ENCODE assay signal across 35 mouse cellular contexts in genomic region chr3:63534141-63534540, GRCm38 (mm10). TPM values are rescaled to one million over a fixed set of nuclear protein-coding genes. Genes with fewer than 3 reads are reported as not detected.
DNase-seq lines count a peak whose midpoint lies in the region; ATAC-seq lines count a peak whose summit lies in the region.
"Had no signal": no experiment of that assay in that cellular context is flagged by ENCODE, and none has a peak within 500 bp of the region (broad histone marks: within the 10 kb centered on the region; RNA-seq: fewer than 3 reads in every experiment).

No protein-coding gene starts in this region.

- H3K4me1 ChIP-seq in forebrain, embryonic 14.5 days (ENCODE audit: control insufficient read depth, insufficient read depth, low read length), result no peaks in the 10 kb centered on the region
- no peaks in the 10 kb centered on the region for H3K4me1 ChIP-seq in forebrain, embryonic 10.5 days
- no peaks in the 10 kb centered on the region for H3K4me1 ChIP-seq in midbrain, embryonic 14.5 days (ENCODE audit: control insufficient read depth, insufficient read depth, low read length)
- H3K4me1 ChIP-seq in midbrain, embryonic 11.5 days (ENCODE audit: control insufficient read depth, insufficient read depth, low read length), result no peaks in the 10 kb centered on the region
- peaks cover 5% of the 10 kb centered on the region; the same call in 1 of the 2 replicates for H3K4me1 ChIP-seq in embryonic facial prominence, embryonic 13.5 days
- H3K4me1 ChIP-seq: forebrain, embryonic 12.5 days; heart, embryonic 13.5 days; hindbrain, embryonic 10.5 days; liver, embryonic 15.5 days; midbrain, embryonic 12.5 days; neural tube, embryonic 13.5 days had no signal

- no peak overlapping the region for H3K4me2 ChIP-seq in forebrain, embryonic 14.5 days (ENCODE audit: low read length)
- H3K4me2 ChIP-seq in midbrain, embryonic 14.5 days (ENCODE audit: low read length), result no peak overlapping the region
- H3K4me2 ChIP-seq in midbrain, embryonic 11.5 days, result no peak overlapping the region
- no peak overlapping the region for H3K4me2 ChIP-seq in embryonic facial prominence, embryonic 13.5 days
- H3K4me2 ChIP-seq: forebrain, embryonic 12.5 days; heart, embryonic 13.5 days; liver, embryonic 15.5 days; midbrain, embryonic 12.5 days; neural tube, embryonic 13.5 days had no signal

- 38% methylated on average over 2 of the region's 2 CpGs for WGBS in forebrain, embryonic 14.5 days
- 88% methylated on average over 2 of the region's 2 CpGs for WGBS in forebrain, embryonic 10.5 days
- 72% methylated on average over 2 of the region's 2 CpGs for WGBS in midbrain, embryonic 14.5 days
- 90% methylated on average over 2 of the region's 2 CpGs for WGBS in midbrain, embryonic 11.5 days
- 32% methylated on average over 2 of the region's 2 CpGs for WGBS in embryonic facial prominence, embryonic 13.5 days

- no peak for ATAC-seq in forebrain, embryonic 14.5 days
- ATAC-seq in midbrain, embryonic 14.5 days (ENCODE audit: low FRiP score, low TSS enrichment), result no peak
- ATAC-seq in midbrain, embryonic 11.5 days (ENCODE audit: low FRiP score), result no peak
- ATAC-seq in embryonic facial prominence, embryonic 13.5 days (ENCODE audit: insufficient number of reproducible peaks, insufficient read depth, low FRiP score, low TSS enrichment, low read depth), result no peak
- ATAC-seq: CD4-positive, CD25-positive, alpha-beta regulatory T cell, adult 4 months; hindbrain, embryonic 16.5 days; intestine, embryonic 16.5 days had no signal

- intact Hi-C loops in gastrocnemius, postnatal 36 days (cut with DNase I), result no loop called here

- no peak overlapping the region for H3K27ac ChIP-seq in forebrain, embryonic 14.5 days (ENCODE audit: low read depth, low read length)
- H3K27ac ChIP-seq in forebrain, embryonic 10.5 days, result no peak overlapping the region
- no peak overlapping the region for H3K27ac ChIP-seq in midbrain, embryonic 14.5 days (replicated peaks; ENCODE audit: low read depth, low read length)
- H3K27ac ChIP-seq in midbrain, embryonic 11.5 days (ENCODE audit: low read depth, low read length), result no peak overlapping the region
- peak overlapping the region; percentile 66 for H3K27ac ChIP-seq in embryonic facial prominence, embryonic 13.5 days
- H3K27ac ChIP-seq: forebrain, embryonic 12.5 days; heart, embryonic 13.5 days; hindbrain, embryonic 10.5 days; liver, embryonic 15.5 days; midbrain, embryonic 12.5 days; neural tube, embryonic 13.5 days had no signal

- no peak overlapping the region for H3K4me3 ChIP-seq in forebrain, embryonic 14.5 days (ENCODE audit: low read depth, low read length)
- H3K4me3 ChIP-seq in forebrain, embryonic 10.5 days, result no peak overlapping the region
- H3K4me3 ChIP-seq in midbrain, embryonic 14.5 days (replicated peaks; ENCODE audit: low read depth, low read length), result no peak overlapping the region
- H3K4me3 ChIP-seq in midbrain, embryonic 11.5 days (ENCODE audit: low read depth, low read length), result no peak overlapping the region
- H3K4me3 ChIP-seq in embryonic facial prominence, embryonic 13.5 days, result no peak overlapping the region
- H3K4me3 ChIP-seq: forebrain, embryonic 12.5 days; heart, embryonic 13.5 days; hindbrain, embryonic 10.5 days; liver, embryonic 15.5 days; midbrain, embryonic 12.5 days; neural tube, embryonic 13.5 days had no signal

- no peak overlapping the region for H3K9ac ChIP-seq in forebrain, embryonic 14.5 days (ENCODE audit: low read length)
- H3K9ac ChIP-seq in midbrain, embryonic 14.5 days (replicated peaks; ENCODE audit: low read length), result no peak overlapping the region
- H3K9ac ChIP-seq in midbrain, embryonic 11.5 days (ENCODE audit: low read length), result no peak overlapping the region
- H3K9ac ChIP-seq in embryonic facial prominence, embryonic 13.5 days, result no peak overlapping the region
- H3K9ac ChIP-seq: forebrain, embryonic 12.5 days; heart, embryonic 13.5 days; liver, embryonic 15.5 days; midbrain, embryonic 12.5 days; neural tube, embryonic 13.5 days had no signal

- H3K9me3 ChIP-seq in forebrain, embryonic 14.5 days (replicated peaks; ENCODE audit: control insufficient read depth, low read length), result no peaks in the 10 kb centered on the region
- H3K9me3 ChIP-seq in forebrain, embryonic 10.5 days, result no peaks in the 10 kb centered on the region
- no peaks in the 10 kb centered on the region for H3K9me3 ChIP-seq in midbrain, embryonic 14.5 days (ENCODE audit: control insufficient read depth, low read length)
- no peaks in the 10 kb centered on the region for H3K9me3 ChIP-seq in midbrain, embryonic 11.5 days (ENCODE audit: control insufficient read depth, low read length)
- no peaks in the 10 kb centered on the region for H3K9me3 ChIP-seq in embryonic facial prominence, embryonic 13.5 days
- H3K9me3 ChIP-seq: forebrain, embryonic 12.5 days; heart, embryonic 13.5 days; hindbrain, embryonic 10.5 days; liver, embryonic 15.5 days; midbrain, embryonic 12.5 days; neural tube, embryonic 13.5 days had no signal

- DNase-seq in forebrain, embryonic 14.5 days (ENCODE audit: low spot score), result peak; percentile 68
- no peak for DNase-seq in forebrain, embryonic 10.5 days (ENCODE audit: extremely low spot score, low spot score)
- peak; percentile 9 for DNase-seq in midbrain, embryonic 14.5 days
- DNase-seq in midbrain, embryonic 11.5 days (ENCODE audit: low spot score, missing footprints), result no peak
- no peak for DNase-seq in gastrocnemius, postnatal 25 days
- no peak for DNase-seq in gastrocnemius, postnatal 36 days
- DNase-seq: adrenal gland, adult 2 months; adrenal gland, postnatal 36 days; cerebellum, adult 11 months; cerebellum, adult 9-11 months; heart, postnatal 10 days; kidney, adult 9 months; kidney, postnatal 10 days; layer of hippocampus, postnatal 36 days; lung, postnatal 36 days; right cerebral cortex, postnatal 4 days; thymus, adult 2 months; thymus, postnatal 36 days had no signal

- no peaks in the 10 kb centered on the region for H3K36me3 ChIP-seq in forebrain, embryonic 14.5 days (ENCODE audit: control insufficient read depth, insufficient read depth, low read length)
- H3K36me3 ChIP-seq in forebrain, embryonic 10.5 days (replicated peaks), result no peaks in the 10 kb centered on the region
- H3K36me3 ChIP-seq in midbrain, embryonic 14.5 days (ENCODE audit: control insufficient read depth, insufficient read depth, low read length), result no peaks in the 10 kb centered on the region
- no peaks in the 10 kb centered on the region for H3K36me3 ChIP-seq in midbrain, embryonic 11.5 days (ENCODE audit: control insufficient read depth, insufficient read depth, low read length)
- H3K36me3 ChIP-seq in embryonic facial prominence, embryonic 13.5 days, result no peaks in the 10 kb centered on the region
- H3K36me3 ChIP-seq: forebrain, embryonic 12.5 days; heart, embryonic 13.5 days; hindbrain, embryonic 10.5 days; liver, embryonic 15.5 days; midbrain, embryonic 12.5 days; neural tube, embryonic 13.5 days had no signal

- no peaks in the 10 kb centered on the region for H3K27me3 ChIP-seq in forebrain, embryonic 14.5 days (replicated peaks; ENCODE audit: control insufficient read depth, insufficient read depth, low read length)
- H3K27me3 ChIP-seq in forebrain, embryonic 10.5 days (ENCODE audit: poor library complexity, severe bottlenecking), result no peaks in the 10 kb centered on the region
- H3K27me3 ChIP-seq in midbrain, embryonic 14.5 days (ENCODE audit: control insufficient read depth, insufficient read depth, low read length), result no peaks in the 10 kb centered on the region
- H3K27me3 ChIP-seq in midbrain, embryonic 11.5 days (ENCODE audit: control insufficient read depth, insufficient read depth, low read length), result no peaks in the 10 kb centered on the region
- H3K27me3 ChIP-seq in embryonic facial prominence, embryonic 13.5 days, result no peaks in the 10 kb centered on the region
- H3K27me3 ChIP-seq: forebrain, embryonic 12.5 days; heart, embryonic 13.5 days; liver, embryonic 15.5 days; midbrain, embryonic 12.5 days; neural tube, embryonic 13.5 days had no signal

RNA-seq across cellular contexts. Expression of gene Gm34302, which starts 50.5 kb away (rescaled TPM):
- polyA plus RNA-seq in forebrain, embryonic 14.5 days (2014; fragmentation: Nextera tagmentation; extraction: Ambion mirVana), result not detected in 2 replicates
- polyA plus RNA-seq in forebrain, embryonic 10.5 days (2016; fragmentation: Nextera tagmentation; extraction: Ambion mirVana), result not detected in 2 replicates
- not detected in 2 replicates for polyA plus RNA-seq in midbrain, embryonic 14.5 days (2014; fragmentation: Nextera tagmentation; extraction: Ambion mirVana)
- polyA plus RNA-seq in midbrain, embryonic 11.5 days (2014; fragmentation: Nextera tagmentation; extraction: Ambion mirVana), result not detected in 2 replicates
- polyA plus RNA-seq in embryonic facial prominence, embryonic 13.5 days (2015; fragmentation: Nextera tagmentation; extraction: Ambion mirVana), result not detected in 2 replicates
- total RNA-seq in gastrocnemius, postnatal 25 days (2021), result 10 to 100 TPM; 15.4 to 83.1 TPM
- 10 to 100 TPM; 13.0 to 96.7 TPM for total RNA-seq in gastrocnemius, postnatal 36 days (2021)
- total RNA-seq: adrenal gland, adult 2 months; adrenal gland, postnatal 36 days; common myeloid progenitor, adult 5-6 weeks; layer of hippocampus, postnatal 36 days; left cerebral cortex, postnatal 10 days; liver, adult 2 months; megakaryocyte, adult 5-6 weeks had no signal
- polyA plus RNA-seq: adrenal gland, adult 2 months; CD4-positive, CD25-positive, alpha-beta regulatory T cell, adult 4 months; forebrain, embryonic 12.5 days; heart, embryonic 13.5 days; hindbrain, embryonic 10.5 days; hindbrain, embryonic 16.5 days; intestine, embryonic 16.5 days; large intestine, adult 2 months; limb, embryonic 11.5 days; liver, adult 2 months; liver, embryonic 15.5 days; lung, embryonic 16.5 days; midbrain, embryonic 12.5 days; neural tube, embryonic 13.5 days; thymus, adult 2 months had no signal

Comparison
In these comparisons a context has a peak if more than half of its experiments do, and no peak if none do; other contexts are left out.
1. DNase-seq: peak in forebrain, embryonic 14.5 days (single experiment) and midbrain, embryonic 14.5 days (single experiment); none in forebrain, embryonic 10.5 days (single experiment), midbrain, embryonic 11.5 days (single experiment), gastrocnemius, postnatal 25 days (single experiment) and gastrocnemius, postnatal 36 days (0 of 2).